ENCODE assay signal across 22 mouse cellular contexts in the genomic region with DNA sequence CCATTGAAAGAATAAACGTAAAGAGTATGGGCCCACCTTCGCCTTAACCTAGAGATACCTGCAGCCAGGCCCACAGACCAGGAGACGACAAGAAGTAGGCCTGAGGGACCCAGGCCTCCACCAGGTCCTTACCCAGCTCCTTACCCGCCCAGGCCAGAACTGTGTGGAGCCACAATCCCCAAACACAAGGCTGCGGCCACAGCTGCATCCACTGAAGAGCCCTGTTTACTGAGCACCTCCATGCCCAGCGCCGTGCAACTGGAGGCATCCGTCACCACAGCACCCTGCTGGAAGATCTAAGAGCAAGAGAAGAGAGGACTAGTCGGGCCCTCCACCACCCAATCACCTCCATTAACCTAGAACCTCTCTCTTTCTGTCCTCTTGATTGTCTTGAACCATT. TPM values are rescaled to one million over a fixed set of nuclear protein-coding genes. Genes with fewer than 3 reads are reported as not detected.
"Had no signal": no experiment of that assay in that cellular context is flagged by ENCODE, and none has a peak within 500 bp of the region (broad histone marks: within the 10 kb centered on the region; RNA-seq: fewer than 3 reads in every experiment).

No protein-coding gene starts in this region.

- H3K36me3 ChIP-seq: limb, embryonic 12.5 days; limb, embryonic 15.5 days had no signal

- H3K9me3 ChIP-seq: limb, embryonic 12.5 days; limb, embryonic 15.5 days; neural tube, embryonic 12.5 days; neural tube, embryonic 15.5 days had no signal

- H3K4me3 ChIP-seq: limb, embryonic 12.5 days; limb, embryonic 15.5 days; neural tube, embryonic 12.5 days; neural tube, embryonic 15.5 days had no signal

- H3K9ac ChIP-seq: limb, embryonic 12.5 days; limb, embryonic 15.5 days; liver, embryonic 14.5 days; liver, postnatal 0 days; lung, embryonic 14.5 days; neural tube, embryonic 12.5 days; neural tube, embryonic 15.5 days had no signal

- DNase-seq: kidney, adult 2 months; kidney, postnatal 25 days; left cerebral cortex, postnatal 4 days; liver, postnatal 0 days; lung, embryonic 14.5 days; lung, postnatal 14 days; lung, postnatal 4 days; midbrain, embryonic 14.5 days; right cerebral cortex, adult 18-20 months; right cerebral cortex, postnatal 14 days; right cerebral cortex, postnatal 4 days; thymus, postnatal 25 days had no signal

- ATAC-seq: liver, postnatal 0 days had no signal

- H3K4me2 ChIP-seq: limb, embryonic 12.5 days; limb, embryonic 15.5 days; liver, embryonic 11.5 days; lung, embryonic 14.5 days; midbrain, embryonic 11.5 days; neural tube, embryonic 12.5 days; neural tube, embryonic 15.5 days had no signal

- H3K27me3 ChIP-seq: limb, embryonic 12.5 days; limb, embryonic 15.5 days; neural tube, embryonic 12.5 days; neural tube, embryonic 15.5 days had no signal

- H3K27ac ChIP-seq: kidney, postnatal 0 days; limb, embryonic 12.5 days; limb, embryonic 15.5 days; liver, embryonic 14.5 days; neural tube, embryonic 12.5 days; neural tube, embryonic 15.5 days had no signal

- H3K4me1 ChIP-seq: neural tube, embryonic 12.5 days had no signal

RNA-seq across cellular contexts. Expression of a gene that starts 12.2 kb away (rescaled TPM):
- total RNA-seq: megakaryocyte progenitor cell, adult 5-6 weeks; megakaryocyte-erythroid progenitor cell, adult 5-6 weeks had no signal
